Mouse (Mus musculus) frontal cortex, adult 2 months (tissue): Measurements from ENCODE around the gene Dcbld2. TPM values are rescaled to one million over a fixed set of nuclear protein-coding genes. Genes with fewer than 3 reads are reported as not detected.

ENCODE experiments used
- DNase-seq, 2 experiments: peaks; one replicate each; pipeline ENCODE4 v3.0.0; 2022; ENCODE audit warnings: low spot score in 1 of 2; ENCODE audit errors: extremely low spot score in 1 of 2
- polyA plus RNA-seq: library from polyadenylated mRNA; depleted of rRNA; stranded (reverse); fragments of >200 nt; gene quantifications from 2 replicates; pipeline ENCODE4 v1.2.3, GENCODE M21; 2012; rRNA removed

The Dcbld2 gene
- polyA plus RNA-seq: 16.7 and 17.6 TPM in 2 replicates

- peak; percentile 97 to 98 for DNase-seq
Measured at GRCm38 (mm10) chr16:58408062-58408486, at the start of gene Dcbld2. Gene Dcbld2, plus strand, starts transcription at chr16:58408443.

GRCm38 (mm10) chr16:58377170-58377569 is 31.1 kb upstream of the Dcbld2 start:
- no peak for DNase-seq

GRCm38 (mm10) chr16:58377756-58378503 is 30.3 kb upstream of the Dcbld2 start:
- DNase-seq: no peak

GRCm38 (mm10) chr16:58386241-58386757 is 21.9 kb upstream of the Dcbld2 start:
- no peak for DNase-seq

- no peak for DNase-seq
Measured at GRCm38 (mm10) chr16:58389143-58389755, 19.0 kb upstream of the Dcbld2 start.

GRCm38 (mm10) chr16:58393036-58393435 is 15.2 kb upstream of the Dcbld2 start:
- DNase-seq: no peak

- DNase-seq: no peak
Measured at GRCm38 (mm10) chr16:58394156-58394555, 14.1 kb upstream of the Dcbld2 start.

- no peak for DNase-seq
Measured at GRCm38 (mm10) chr16:58398604-58399003, 9.6 kb upstream of the Dcbld2 start.

GRCm38 (mm10) chr16:58401079-58401478 is 7.2 kb upstream of the Dcbld2 start:
- DNase-seq: no peak

- no peak for DNase-seq
Measured at GRCm38 (mm10) chr16:58404665-58405064, 3.6 kb upstream of the Dcbld2 start.

- no peak for DNase-seq
Measured at GRCm38 (mm10) chr16:58405271-58405670, 3.0 kb upstream of the Dcbld2 start.

- DNase-seq: peak in 1 of 2 experiments; percentile 15
Measured at GRCm38 (mm10) chr16:58408487-58409281, 441 bp downstream of the Dcbld2 start.

GRCm38 (mm10) chr16:58409825-58410224 is 1.6 kb downstream of the Dcbld2 start:
- DNase-seq: peak in 1 of 2 experiments; percentile 26

GRCm38 (mm10) chr16:58414801-58415200 is 6.6 kb downstream of the Dcbld2 start:
- DNase-seq: no peak

- DNase-seq: no peak
Measured at GRCm38 (mm10) chr16:58415500-58415899, 7.3 kb downstream of the Dcbld2 start.

GRCm38 (mm10) chr16:58421696-58422354 is 13.6 kb downstream of the Dcbld2 start:
- peak in 1 of 2 experiments; percentile 62 for DNase-seq

- DNase-seq: no peak
Measured at GRCm38 (mm10) chr16:58430246-58430645, 22.0 kb downstream of the Dcbld2 start.

- DNase-seq: no peak
Measured at GRCm38 (mm10) chr16:58432384-58432783, 24.1 kb downstream of the Dcbld2 start.

- no peak for DNase-seq
Measured at GRCm38 (mm10) chr16:58444735-58445134, 36.5 kb downstream of the Dcbld2 start.
